15 mouse cellular contexts compared by ENCODE assay signal in genomic region chr11:63424319-63424718, GRCm38 (mm10).
"Had no signal": no experiment of that assay in that cellular context is flagged by ENCODE, and none has a peak within 500 bp of the region (broad histone marks: within the 10 kb centered on the region; RNA-seq: fewer than 3 reads in every experiment).

No protein-coding gene starts in this region.

- DNase-seq: lung, adult 18-20 months; lung, embryonic 14.5 days; lung, postnatal 10 days; lung, postnatal 4 days; midbrain, embryonic 14.5 days; right cerebral cortex, postnatal 25 days; right cerebral cortex, postnatal 4 days; spleen, adult 18-20 months; thymus, adult 18-20 months; thymus, postnatal 14 days; thymus, postnatal 36 days had no signal

- H3K27me3 ChIP-seq: midbrain, embryonic 12.5 days; neural tube, embryonic 12.5 days had no signal

- H3K27ac ChIP-seq: midbrain, embryonic 10.5 days; midbrain, embryonic 12.5 days; neural tube, embryonic 12.5 days had no signal

- H3K9me3 ChIP-seq: midbrain, embryonic 10.5 days; midbrain, embryonic 12.5 days; neural tube, embryonic 12.5 days had no signal

- H3K4me2 ChIP-seq: lung, embryonic 14.5 days; midbrain, embryonic 12.5 days; neural tube, embryonic 12.5 days had no signal

- ATAC-seq: midbrain, embryonic 16.5 days had no signal

- H3K9ac ChIP-seq: lung, embryonic 14.5 days; midbrain, embryonic 12.5 days; neural tube, embryonic 12.5 days had no signal

- H3K36me3 ChIP-seq: midbrain, embryonic 10.5 days; midbrain, embryonic 12.5 days; neural tube, embryonic 12.5 days had no signal

- H3K4me3 ChIP-seq: midbrain, embryonic 10.5 days; midbrain, embryonic 12.5 days; neural tube, embryonic 12.5 days had no signal
